Mouse (Mus musculus): ENCODE results near the gene Gm20379.

Gene Gm20379

DNA sequence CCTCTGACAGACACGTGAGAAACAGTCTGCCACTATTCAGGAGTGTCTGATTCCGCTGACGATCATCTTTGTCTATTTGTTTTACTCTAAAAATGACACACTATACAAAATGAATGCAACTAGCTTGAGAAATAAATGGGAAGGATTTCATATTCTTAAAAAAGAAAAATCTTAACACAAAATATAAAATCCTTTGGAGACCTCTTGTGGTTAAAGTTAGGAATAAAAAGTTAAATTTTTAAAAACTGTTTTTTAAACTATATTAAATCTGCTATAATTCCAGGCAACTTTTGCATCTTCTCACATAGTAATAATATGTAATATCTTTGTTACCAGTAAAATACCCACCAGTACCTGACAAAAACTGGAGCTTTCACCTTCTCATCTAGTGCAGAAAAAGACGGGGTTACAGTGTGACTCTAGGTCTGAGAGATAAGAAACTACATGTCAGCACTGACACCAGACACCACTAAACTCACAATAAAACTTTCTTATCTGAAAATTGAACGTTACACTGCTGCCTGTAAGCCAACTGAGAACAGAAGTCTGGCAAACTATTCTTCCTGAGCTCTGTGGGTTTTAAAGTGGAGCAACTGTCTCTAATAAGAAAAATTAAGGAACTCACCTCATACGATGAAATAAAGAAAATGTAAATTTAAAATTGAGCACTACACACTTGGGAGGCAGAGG is 32.1 kb downstream of the Gm20379 start:
- no peak for DNase-seq

DNA sequence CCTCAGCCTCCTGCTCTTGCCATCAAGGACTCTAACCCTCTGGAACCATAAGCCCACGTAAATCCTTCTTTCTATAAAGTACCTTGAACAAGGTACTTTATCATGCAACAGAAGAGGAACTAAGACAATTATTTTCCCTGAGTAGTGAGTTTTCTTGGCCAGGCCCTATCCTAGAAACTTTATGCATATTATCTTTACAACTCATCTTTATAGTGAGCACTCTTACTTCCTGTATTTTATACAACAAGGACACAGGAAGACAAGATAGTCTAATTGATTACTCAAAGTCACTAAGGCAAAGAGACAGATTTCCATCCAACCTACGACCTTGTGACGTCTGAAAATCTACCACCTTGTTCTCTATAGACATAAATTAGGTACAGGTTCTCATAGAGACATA is 34.0 kb downstream of the Gm20379 start:
- no peak for DNase-seq

DNA sequence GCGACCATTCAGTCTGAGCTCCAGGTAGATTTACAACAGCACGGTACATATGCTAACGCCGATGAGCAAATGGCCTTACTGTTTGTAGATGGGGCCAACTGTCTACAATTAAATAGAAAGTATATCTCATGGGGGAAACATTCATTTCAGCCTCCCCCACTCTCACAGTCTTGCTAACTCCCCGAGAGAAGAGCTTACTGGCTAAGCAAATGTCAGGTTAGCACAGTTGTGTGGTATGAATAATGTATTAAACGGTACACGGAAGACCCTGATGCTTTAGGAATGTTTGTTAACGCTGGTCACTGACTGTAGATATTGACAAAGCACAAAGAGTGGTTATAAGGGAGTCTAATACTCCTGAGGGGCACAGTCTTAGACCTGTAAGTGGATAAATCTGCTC is 38.3 kb downstream of the Gm20379 start:
- no peak for DNase-seq

DNA sequence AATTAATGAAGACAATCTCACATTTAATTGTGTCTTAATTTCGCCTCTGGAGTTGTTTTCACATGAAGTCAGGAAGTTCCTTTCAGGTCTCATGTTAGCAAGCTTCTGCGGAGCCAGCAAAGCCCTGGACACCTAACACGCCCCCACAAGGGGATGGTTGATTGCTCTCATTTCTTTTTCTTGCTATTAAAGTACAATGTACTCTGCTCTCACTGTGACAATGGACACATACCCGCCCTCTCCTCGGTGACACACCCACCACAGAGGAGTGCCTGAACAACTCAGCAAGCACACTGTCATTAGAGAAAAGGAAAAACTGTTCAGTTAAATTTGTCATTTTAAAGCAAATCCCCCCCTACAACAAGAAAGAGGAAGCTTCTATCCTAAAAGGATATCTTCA is 40.6 kb downstream of the Gm20379 start:
- DNase-seq = no peak

DNA sequence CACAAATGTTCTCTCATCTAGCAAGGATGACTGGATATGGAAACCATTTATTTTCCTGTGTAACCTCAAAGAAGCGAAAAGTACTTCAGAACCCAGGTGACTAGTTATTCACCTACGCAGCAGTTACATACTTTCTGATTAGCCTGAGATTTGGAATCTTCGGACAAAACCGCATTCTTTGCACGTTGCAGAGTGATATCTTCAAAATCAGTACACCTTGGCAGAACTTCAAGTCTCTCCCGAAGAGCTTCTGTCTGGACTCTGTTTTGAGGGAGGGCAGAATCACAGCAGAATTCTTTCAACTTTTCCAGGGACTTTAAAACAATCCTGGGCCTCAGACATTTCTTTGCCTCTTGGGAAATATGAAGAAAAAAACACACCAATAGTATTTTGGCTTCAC is 45.3 kb downstream of the Gm20379 start:
- no peak for DNase-seq

DNA sequence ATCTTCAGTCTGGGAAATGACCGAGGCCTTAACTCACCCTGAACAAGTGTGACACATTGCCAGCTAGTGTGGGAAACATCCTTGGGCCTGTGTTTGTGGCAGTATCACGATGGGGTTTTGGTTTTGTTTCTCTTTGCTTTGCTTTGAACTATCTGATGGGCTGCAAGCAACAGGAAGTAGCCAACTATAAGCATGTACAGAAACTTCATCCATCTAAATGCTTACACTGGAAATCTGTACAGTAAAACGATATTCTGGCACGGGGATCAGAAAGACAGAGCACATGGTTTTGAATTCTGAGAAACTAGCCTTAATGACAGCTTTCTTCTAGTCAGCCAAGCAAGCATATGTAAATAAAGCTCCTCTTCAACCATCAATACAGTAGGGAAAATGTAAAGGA is 48.2 kb downstream of the Gm20379 start:
- DNase-seq = no peak

DNA sequence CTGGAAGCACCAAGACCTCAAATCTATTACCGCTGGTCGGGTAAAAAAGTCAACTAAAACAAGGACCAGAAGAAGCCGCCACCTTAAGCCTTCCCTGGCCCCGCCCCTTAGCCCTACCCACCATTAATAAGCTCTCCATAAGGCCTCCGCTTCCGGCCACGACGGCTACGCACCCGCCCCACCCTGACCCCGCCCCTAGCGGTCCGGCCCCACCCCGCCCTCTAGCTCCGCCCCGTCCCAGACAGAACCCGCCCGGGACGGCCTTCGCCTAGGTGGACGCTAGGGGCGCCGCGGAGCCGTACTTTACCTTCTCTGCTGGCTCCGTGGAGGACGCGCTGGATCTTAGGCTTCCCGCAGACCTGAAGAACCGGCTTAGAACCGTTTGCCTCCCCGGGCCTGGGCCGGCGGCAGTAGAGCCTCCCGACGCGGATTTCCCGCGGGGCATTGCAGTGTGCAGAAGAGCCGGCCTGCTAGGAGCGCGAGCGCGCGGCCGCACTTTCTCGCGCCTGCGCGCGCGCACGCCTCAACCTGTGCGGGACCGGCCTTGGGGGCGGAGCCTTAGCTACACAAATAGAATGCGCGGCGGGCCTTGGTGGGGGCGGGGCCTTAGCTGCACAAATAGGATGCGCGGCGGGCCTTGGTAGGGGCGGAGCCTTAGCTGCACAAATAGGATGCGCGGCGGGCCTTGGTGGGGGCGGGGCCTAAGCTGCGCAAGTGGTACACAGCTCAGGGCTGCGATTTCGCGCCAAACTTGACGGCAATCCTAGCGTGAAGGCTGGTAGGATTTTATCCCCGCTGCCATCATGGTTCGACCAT is 48.9 kb downstream of the Gm20379 start, which contains the start of the genes Dhfr and Msh3:
Gene Dhfr (plus strand): TSS at position 271 of the 816 bp plus-strand sequence.
Gene Msh3 (minus strand): TSS at position 548 of the 816 bp plus-strand sequence.
- DNase-seq = peak; percentile 94

DNA sequence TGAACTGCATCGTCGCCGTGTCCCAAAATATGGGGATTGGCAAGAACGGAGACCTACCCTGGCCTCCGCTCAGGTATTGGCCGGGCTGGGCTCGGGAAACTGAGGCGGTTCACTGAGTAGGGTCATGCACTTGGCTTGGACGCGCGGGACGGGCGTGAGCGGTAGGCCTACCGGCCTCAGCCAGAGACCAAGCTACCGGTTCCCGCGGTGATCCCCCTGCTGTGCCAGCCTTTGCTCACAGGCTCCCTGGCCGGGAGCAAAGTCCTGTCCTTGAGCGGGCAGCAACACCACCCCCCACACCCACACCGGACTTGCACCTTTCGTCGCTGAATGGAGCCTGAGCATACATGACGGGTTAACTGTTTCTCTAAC is 49.5 kb downstream of the Gm20379 start:
- no peak for DNase-seq

DNA sequence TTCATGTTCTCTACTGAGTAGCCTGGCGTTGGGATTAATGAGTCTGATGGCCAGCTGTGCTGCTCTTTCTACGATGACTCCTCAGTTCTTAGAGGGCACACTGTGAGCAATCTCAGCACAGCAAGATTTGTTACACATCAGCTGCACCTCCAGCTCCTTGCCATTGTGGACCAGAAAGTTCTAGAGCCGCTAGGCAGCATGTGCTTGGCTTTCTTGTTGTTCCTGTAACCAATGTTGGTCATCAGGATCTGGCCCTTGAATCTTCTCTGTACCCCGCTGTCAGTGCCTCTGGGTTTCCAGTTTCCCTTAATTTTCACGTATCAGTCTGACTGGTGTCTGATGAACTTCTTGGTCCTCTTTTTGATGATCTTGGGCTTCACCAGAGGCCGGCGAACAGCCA is 50.6 kb downstream of the Gm20379 start:
- DNase-seq = no peak
